Comparison of ENCODE assay signal across 8 mouse cellular contexts in the genomic region with DNA sequence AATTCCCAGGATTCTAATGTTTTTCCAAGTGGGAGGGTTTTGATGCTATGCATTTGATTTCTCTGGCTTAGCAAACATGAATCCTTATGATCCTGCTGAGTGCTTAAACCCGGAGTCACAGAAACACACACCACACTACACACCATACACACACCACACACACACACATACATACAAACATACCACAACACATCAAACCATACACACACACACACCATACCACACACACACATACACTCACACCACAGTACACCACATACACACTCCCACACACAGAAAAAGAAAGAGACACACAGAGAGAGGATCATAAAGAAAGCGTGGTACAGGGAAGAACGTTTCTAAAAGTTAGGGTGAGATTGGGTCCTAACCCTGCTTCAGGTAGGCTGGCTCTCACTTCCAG.
DNase-seq lines count a peak whose midpoint lies in the region; ATAC-seq and TF ChIP-seq lines count a peak whose summit lies in the region.

No protein-coding gene starts in this region.

- 0 out of 2 replicates have a peak, but pooled peaks cover 6% of the 10 kb centered on the region for H3K9me3 ChIP-seq in heart, embryonic 13.5 days
- H3K9me3 ChIP-seq in embryonic facial prominence, embryonic 13.5 days: peaks cover 4% of the 10 kb centered on the region; the same call in 1 of the 2 replicates
- 0 out of 2 replicates have a peak, but pooled peaks cover 4% of the 10 kb centered on the region for H3K9me3 ChIP-seq in hindbrain, embryonic 14.5 days (ENCODE audit: control insufficient read depth, low read length)
- H3K9me3 ChIP-seq in midbrain, embryonic 13.5 days: no peaks in the 10 kb centered on the region

- peaks cover 21% of the 10 kb centered on the region for H3K4me1 ChIP-seq in heart, embryonic 13.5 days
- H3K4me1 ChIP-seq in embryonic facial prominence, embryonic 13.5 days: peaks cover 30% of the 10 kb centered on the region
- peaks cover 6% of the 10 kb centered on the region for H3K4me1 ChIP-seq in hindbrain, embryonic 14.5 days (replicated peaks; ENCODE audit: control insufficient read depth, insufficient read depth, low read length)
- peaks cover 17% of the 10 kb centered on the region for H3K4me1 ChIP-seq in midbrain, embryonic 13.5 days (replicated peaks)
- no peaks in the 10 kb centered on the region for H3K4me1 ChIP-seq in thymus, adult 2 months (replicated peaks; ENCODE audit: control insufficient read depth, insufficient read depth, low read length)

- H3K4me2 ChIP-seq in heart, embryonic 13.5 days: peak overlapping the region; percentile 62
- H3K4me2 ChIP-seq in embryonic facial prominence, embryonic 13.5 days: peak overlapping the region; percentile 54
- H3K4me2 ChIP-seq in hindbrain, embryonic 14.5 days (replicated peaks): peak overlapping the region; percentile 37
- H3K4me2 ChIP-seq in midbrain, embryonic 13.5 days (replicated peaks): peak overlapping the region; percentile 37

- no peak for DNase-seq in heart, postnatal 10 days
- no peak for DNase-seq in hindbrain, embryonic 14.5 days (ENCODE audit: low spot score)
- DNase-seq in thymus, adult 2 months: no peak
- DNase-seq in right cerebral cortex, postnatal 10 days (ENCODE audit: low spot score in 2 of 2): no peak
- DNase-seq in gastrocnemius, postnatal 10 days: no peak

- intact Hi-C loops in heart, postnatal 10 days (cut with DNase I): loop anchor here (2.0 kb wide), 1 partner anchor 13 kb away; no protein-coding TSS in a partner anchor

- peak overlapping the region; percentile 16; the same call in 1 of the 2 replicates for H3K4me3 ChIP-seq in heart, embryonic 13.5 days
- peak overlapping the region; percentile 11; the same call in 1 of the 2 replicates for H3K4me3 ChIP-seq in embryonic facial prominence, embryonic 13.5 days
- no peak overlapping the region for H3K4me3 ChIP-seq in hindbrain, embryonic 14.5 days (replicated peaks; ENCODE audit: low read length)
- H3K4me3 ChIP-seq in midbrain, embryonic 13.5 days (replicated peaks): no peak overlapping the region
- H3K4me3 ChIP-seq in thymus, adult 2 months (ENCODE audit: control insufficient read depth, insufficient read depth, low read length): no peak overlapping the region

- H3K36me3 ChIP-seq in heart, embryonic 13.5 days: no peaks in the 10 kb centered on the region
- no peaks in the 10 kb centered on the region for H3K36me3 ChIP-seq in embryonic facial prominence, embryonic 13.5 days
- H3K36me3 ChIP-seq in hindbrain, embryonic 14.5 days (replicated peaks; ENCODE audit: control insufficient read depth, insufficient read depth): no peaks in the 10 kb centered on the region
- H3K36me3 ChIP-seq in midbrain, embryonic 13.5 days: no peaks in the 10 kb centered on the region
- no peaks in the 10 kb centered on the region for H3K36me3 ChIP-seq in thymus, adult 2 months (ENCODE audit: control insufficient read depth, insufficient read depth, low read length)

- no peak for TF ChIP-seq CTCF in thymus, adult 2 months (IDR thresholded peaks at IDR 0.05; ENCODE audit: borderline replicate concordance, control insufficient read depth, extremely low read depth, insufficient read depth, low read length, poor library complexity)

- WGBS in heart, embryonic 13.5 days: 42% methylated on average over 3 of the region's 3 CpGs
- WGBS in embryonic facial prominence, embryonic 13.5 days: 33% methylated on average over 3 of the region's 3 CpGs
- 62% methylated on average over 3 of the region's 3 CpGs for WGBS in hindbrain, embryonic 14.5 days
- WGBS in midbrain, embryonic 13.5 days: 52% methylated on average over 3 of the region's 3 CpGs
- 81% methylated on average over 3 of the region's 3 CpGs for WGBS in thymus, adult 2 months

- H3K27me3 ChIP-seq in heart, embryonic 13.5 days (replicated peaks): no peaks in the 10 kb centered on the region
- no peaks in the 10 kb centered on the region for H3K27me3 ChIP-seq in embryonic facial prominence, embryonic 13.5 days
- H3K27me3 ChIP-seq in hindbrain, embryonic 14.5 days (ENCODE audit: control insufficient read depth, insufficient read depth, low read length): no peaks in the 10 kb centered on the region
- 0 out of 2 replicates have a peak, but pooled peaks cover 3% of the 10 kb centered on the region for H3K27me3 ChIP-seq in midbrain, embryonic 13.5 days
- no peaks in the 10 kb centered on the region for H3K27me3 ChIP-seq in thymus, adult 2 months (ENCODE audit: control insufficient read depth, insufficient read depth, low read length)

- H3K27ac ChIP-seq in heart, embryonic 13.5 days (replicated peaks): no peak overlapping the region
- H3K27ac ChIP-seq in embryonic facial prominence, embryonic 13.5 days: peak overlapping the region; percentile 85
- H3K27ac ChIP-seq in hindbrain, embryonic 14.5 days: no peak overlapping the region
- H3K27ac ChIP-seq in midbrain, embryonic 13.5 days: peak overlapping the region; percentile 25; the same call in 1 of the 2 replicates
- H3K27ac ChIP-seq in thymus, adult 2 months (ENCODE audit: control insufficient read depth, insufficient read depth, low read length): no peak overlapping the region

- TF ChIP-seq POLR2A in thymus, adult 2 months (IDR thresholded peaks at IDR 0.05; ENCODE audit: control insufficient read depth, extremely low read depth, insufficient read depth, low read length, poor library complexity): no peak

- no peak for ATAC-seq in heart, embryonic 13.5 days (ENCODE audit: extremely low read depth, insufficient number of reproducible peaks, low FRiP score, low TSS enrichment)
- 0 out of 2 replicates have a peak, but pooled peaks have one; percentile 37 for ATAC-seq in embryonic facial prominence, embryonic 13.5 days (ENCODE audit: insufficient number of reproducible peaks, insufficient read depth, low FRiP score, low TSS enrichment, low read depth)
- no peak for ATAC-seq in hindbrain, embryonic 14.5 days (ENCODE audit: low FRiP score)
- peak; percentile 58 for ATAC-seq in midbrain, embryonic 13.5 days

- H3K9ac ChIP-seq in heart, embryonic 13.5 days: no peak overlapping the region
- H3K9ac ChIP-seq in embryonic facial prominence, embryonic 13.5 days: peak overlapping the region; percentile 59; the same call in 1 of the 2 replicates
- 0 out of 2 replicates have a peak overlapping the region, but pooled peaks have one; percentile 38 for H3K9ac ChIP-seq in hindbrain, embryonic 14.5 days
- 0 out of 2 replicates have a peak overlapping the region, but pooled peaks have one; percentile 5 for H3K9ac ChIP-seq in midbrain, embryonic 13.5 days (replicated peaks)

Comparison
In these comparisons a context has a peak if more than half of its experiments do, and no peak if none do; other contexts are left out.
1. ATAC-seq: peak in embryonic facial prominence, embryonic 13.5 days (single experiment) and midbrain, embryonic 13.5 days (single experiment); none in heart, embryonic 13.5 days (single experiment) and hindbrain, embryonic 14.5 days (single experiment).
2. H3K27ac ChIP-seq: peak in embryonic facial prominence, embryonic 13.5 days (single experiment) and midbrain, embryonic 13.5 days (single experiment); none in heart, embryonic 13.5 days (single experiment), hindbrain, embryonic 14.5 days (single experiment) and thymus, adult 2 months (single experiment).
3. H3K4me3 ChIP-seq: peak in heart, embryonic 13.5 days (single experiment) and embryonic facial prominence, embryonic 13.5 days (single experiment); none in hindbrain, embryonic 14.5 days (single experiment), midbrain, embryonic 13.5 days (single experiment) and thymus, adult 2 months (single experiment).
4. Peak in every context shown above with its lines, with median percentiles within 50 percentile points of each other: H3K4me2 ChIP-seq.